In the genomic region with DNA sequence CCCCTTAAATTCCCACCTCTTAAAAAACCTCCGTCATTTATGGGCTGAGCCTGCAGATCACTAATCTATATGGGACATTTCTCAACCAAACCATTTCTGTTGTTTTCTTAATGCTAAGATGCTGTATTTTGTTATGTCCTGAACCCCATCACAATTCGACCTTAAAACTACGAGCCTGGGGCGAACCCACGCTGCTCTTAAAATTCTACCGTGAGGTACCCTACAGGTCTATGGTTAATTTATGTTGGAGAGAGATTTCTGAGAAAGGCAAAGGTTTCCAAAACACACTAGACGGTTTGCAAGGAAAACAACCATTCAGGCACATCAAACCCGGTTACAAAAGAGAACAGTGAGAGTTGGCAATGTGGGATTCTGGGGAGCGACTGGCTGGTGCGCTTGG, we compare ENCODE assay signal across 21 mouse cellular contexts. TPM values are rescaled to one million over a fixed set of nuclear protein-coding genes. Genes with fewer than 3 reads are reported as not detected.
"Had no signal": no experiment of that assay in that cellular context is flagged by ENCODE, and none has a peak within 500 bp of the region (broad histone marks: within the 10 kb centered on the region; RNA-seq: fewer than 3 reads in every experiment).

No protein-coding gene starts in this region.

- H3K27ac ChIP-seq: midbrain, embryonic 10.5 days; neural tube, embryonic 13.5 days; neural tube, embryonic 15.5 days had no signal

- H3K4me3 ChIP-seq: midbrain, embryonic 10.5 days; myocyte; neural tube, embryonic 13.5 days; neural tube, embryonic 15.5 days had no signal

- H3K27me3 ChIP-seq: neural tube, embryonic 13.5 days had no signal

- ATAC-seq: midbrain, embryonic 16.5 days had no signal

- DNase-seq: lung, adult 18-20 months; lung, embryonic 14.5 days; lung, postnatal 10 days; lung, postnatal 4 days; midbrain, embryonic 14.5 days; retina, postnatal 1 day; right cerebral cortex, adult 18-20 months; right cerebral cortex, postnatal 25 days; right cerebral cortex, postnatal 4 days; spleen, adult 18-20 months; thymus, adult 2 months; thymus, postnatal 25 days; thymus, postnatal 4 days had no signal

- H3K4me1 ChIP-seq: midbrain, embryonic 10.5 days; neural tube, embryonic 15.5 days had no signal

- H3K9me3 ChIP-seq: midbrain, embryonic 10.5 days; neural tube, embryonic 13.5 days; neural tube, embryonic 15.5 days had no signal

- H3K9ac ChIP-seq: lung, embryonic 14.5 days; neural tube, embryonic 13.5 days; neural tube, embryonic 15.5 days had no signal

- H3K4me2 ChIP-seq: lung, embryonic 14.5 days; neural tube, embryonic 13.5 days; neural tube, embryonic 15.5 days had no signal

- H3K36me3 ChIP-seq: midbrain, embryonic 10.5 days; neural tube, embryonic 13.5 days; neural tube, embryonic 15.5 days had no signal

RNA-seq across cellular contexts. Expression of gene Gm9817, which starts 45.1 kb away (rescaled TPM):
- total RNA-seq: megakaryocyte-erythroid progenitor cell, adult 5-6 weeks had no signal
- polyA plus RNA-seq: lung, embryonic 14.5 days; lung, embryonic 16.5 days; midbrain, embryonic 10.5 days; midbrain, embryonic 14.5 days; midbrain, embryonic 16.5 days; neural tube, embryonic 11.5 days; neural tube, embryonic 13.5 days; neural tube, embryonic 15.5 days; thymus, adult 2 months had no signal
